Mouse (Mus musculus) lung, adult 2 months (tissue): ENCODE data around the gene Fam19a2. TPM values are rescaled to one million over a fixed set of nuclear protein-coding genes. Genes with fewer than 3 reads are reported as not detected.

Source experiments
- DNase-seq: peaks from one replicate; pipeline ENCODE4 v3.0.0; 2022
- H3K4me1 ChIP-seq: fragments of 200-500 bp; 2 replicates; pipeline ENCODE4 v1.6.1; 2011; ENCODE audit warnings: low read length; ENCODE audit not compliant: control insufficient read depth, insufficient read depth
- H3K4me3 ChIP-seq: fragments of 200-500 bp; replicated peaks from 2 replicates; pipeline ENCODE3; 2011; ENCODE audit warnings: low read depth, mild to moderate bottlenecking, control low read depth, low read length; ENCODE audit errors: extremely low read depth
- CTCF ChIP-seq: fragments of 200-500 bp; IDR thresholded peaks from 2 replicates; pipeline ENCODE4 v1.5.1; 2011; ENCODE audit warnings: mild to moderate bottlenecking, low read length, control low read depth; ENCODE audit not compliant: insufficient read depth
- POLR2A ChIP-seq: fragments of 200-500 bp; IDR thresholded peaks from 2 replicates; pipeline ENCODE4 v1.6.1; 2011; ENCODE audit warnings: low read depth, mild to moderate bottlenecking, control low read depth, low read length, borderline replicate concordance; ENCODE audit errors: extremely low read depth
- WGBS: fragments of 180-500 bp; shearing (Covaris S2); methylation state at CpG from one replicate; pipeline ENCODE4 v1.1.7; 2018; 5-methylcytosine and 5-hydroxymethylcytosine counted together
- polyA plus RNA-seq: library from polyadenylated mRNA; depleted of rRNA; stranded (reverse); fragments of >200 nt; gene quantifications from 2 replicates; pipeline ENCODE4 v1.2.3, GENCODE M21; 2012; rRNA removed

The Fam19a2 gene
- polyA plus RNA-seq = 0.07 TPM in 1 of 2 replicates, not detected in the other

DNA sequence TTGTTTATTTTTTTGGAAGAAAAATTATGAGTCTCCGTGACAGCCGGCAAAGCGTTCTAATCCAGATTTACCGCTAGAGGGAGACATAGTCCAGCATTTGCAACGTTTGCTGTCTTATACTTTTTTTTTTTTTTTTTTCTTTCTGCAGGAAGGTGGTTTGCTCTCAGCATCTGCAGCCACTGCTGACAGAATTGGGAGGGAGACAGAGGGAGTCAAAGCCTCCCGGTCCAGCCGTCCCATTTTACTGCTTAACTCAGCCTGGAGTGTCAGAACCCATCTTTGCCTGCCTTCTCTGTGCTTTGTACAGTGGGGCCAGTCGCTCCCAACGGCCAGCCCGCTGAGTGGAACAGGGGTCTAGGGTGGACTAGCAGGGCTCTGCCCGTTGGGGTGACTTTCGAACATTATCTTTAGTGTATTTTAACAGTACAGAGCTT is at the start of gene Fam19a2:
TSS of gene Fam19a2 (plus strand) at position 121 of the 434 bp plus-strand sequence.
- Histone ChIP-seq H3K4me1 (no peaks in the 10 kb centered on the region), H3K4me3 (no peak within 1 kb of the TSS)
- peak; percentile 18 for DNase-seq
- TF ChIP-seq CTCF (peak; percentile 36), POLR2A (no peak)
- 2% methylated on average over 12 of the region's 12 CpGs for WGBS

DNA sequence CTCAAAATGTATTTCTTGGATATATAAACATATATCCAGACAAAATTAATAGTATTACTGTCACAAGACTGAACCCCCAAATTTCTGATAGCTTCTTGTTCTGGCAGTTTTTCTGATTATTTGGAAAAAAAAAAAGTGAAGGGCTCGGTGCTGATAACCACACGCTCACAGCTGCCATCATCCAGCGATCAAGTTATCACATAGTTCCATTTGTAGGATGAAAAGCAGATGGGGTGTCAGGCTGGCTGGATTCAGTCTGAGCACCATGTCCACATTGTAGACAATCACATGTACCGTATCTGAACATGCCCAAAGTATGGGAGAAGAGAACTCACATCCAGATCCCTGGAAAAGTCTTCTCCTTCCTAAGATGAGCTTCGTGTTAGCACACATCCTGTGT is 41.0 kb upstream of the Fam19a2 start:
- no peak overlapping the region for H3K4me3 ChIP-seq
- DNase-seq = no peak
- TF ChIP-seq POLR2A (no peak), CTCF (no peak)
- WGBS = 78% methylated on average over 5 of the region's 5 CpGs
- H3K4me1 ChIP-seq = no peaks in the 10 kb centered on the region

DNA sequence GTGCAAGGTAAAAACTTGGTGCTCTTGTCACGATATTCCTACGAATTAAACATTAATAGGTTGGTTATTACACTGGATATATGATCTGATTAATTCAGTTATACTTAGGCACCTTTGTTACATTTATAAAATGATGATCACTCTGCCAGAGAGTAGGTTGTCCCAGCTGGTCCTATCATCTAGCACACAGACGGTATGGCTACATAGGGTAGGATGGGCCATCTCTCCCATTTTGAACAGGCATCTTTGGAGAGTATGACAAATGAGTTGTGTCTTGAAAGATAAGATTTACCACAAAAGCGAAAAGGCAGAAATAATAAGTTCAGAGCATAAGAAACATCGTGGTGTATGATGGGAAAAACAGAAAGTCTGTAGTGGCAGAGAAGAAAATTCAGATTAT is 34.4 kb upstream of the Fam19a2 start:
- no peak for DNase-seq
- TF ChIP-seq CTCF (no peak), POLR2A (no peak)
- WGBS = 89% methylated on average over 5 of the region's 5 CpGs
- no peaks in the 10 kb centered on the region for H3K4me1 ChIP-seq
- H3K4me3 ChIP-seq = no peak overlapping the region

DNA sequence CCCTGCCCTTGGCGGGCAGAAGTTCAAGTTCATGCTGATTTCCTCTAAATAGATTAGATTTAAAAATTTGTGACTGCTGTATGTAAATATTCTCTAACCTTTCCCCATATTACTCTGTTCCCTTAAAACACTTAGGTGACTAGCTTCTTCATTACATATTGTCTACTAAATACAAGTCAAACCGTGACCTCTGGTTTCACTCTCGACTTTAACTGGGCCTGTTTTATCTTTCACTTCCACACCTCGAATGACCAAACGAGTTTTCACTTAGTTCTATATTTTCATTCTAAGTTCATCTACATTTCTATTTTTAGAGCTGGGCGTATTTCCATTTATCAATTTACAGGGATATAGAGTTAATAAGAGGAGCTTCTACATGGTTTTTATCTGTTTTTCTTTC is 15.7 kb upstream of the Fam19a2 start:
- WGBS = 61% methylated on average over 6 of the region's 6 CpGs
- TF ChIP-seq POLR2A (no peak), CTCF (no peak)
- H3K4me3 ChIP-seq = no peak overlapping the region
- DNase-seq = no peak
- no peaks in the 10 kb centered on the region for H3K4me1 ChIP-seq

DNA sequence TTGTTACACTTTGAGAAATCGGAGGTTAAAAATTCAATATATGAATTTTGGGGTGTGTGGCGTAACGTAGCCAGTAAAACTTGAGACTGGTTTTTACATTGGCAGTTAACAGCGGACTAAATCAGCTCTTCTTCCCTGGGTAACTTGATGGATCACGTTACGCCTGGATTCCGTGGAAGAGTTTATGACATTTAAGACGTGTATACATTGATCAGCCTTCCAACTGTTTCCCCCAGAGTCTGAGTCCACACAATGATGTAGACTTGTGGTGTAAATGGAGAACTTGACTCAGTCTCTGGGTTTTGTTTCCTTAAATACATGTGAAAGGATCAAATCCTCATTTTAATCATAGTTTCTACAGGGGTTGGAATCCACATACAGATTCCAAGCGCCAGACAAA is 11.9 kb upstream of the Fam19a2 start:
- DNase-seq = no peak
- Histone ChIP-seq H3K4me1 (no peaks in the 10 kb centered on the region), H3K4me3 (no peak overlapping the region)
- TF ChIP-seq CTCF = no peak
- TF ChIP-seq POLR2A = no peak
- WGBS = 75% methylated on average over 9 of the region's 9 CpGs

DNA sequence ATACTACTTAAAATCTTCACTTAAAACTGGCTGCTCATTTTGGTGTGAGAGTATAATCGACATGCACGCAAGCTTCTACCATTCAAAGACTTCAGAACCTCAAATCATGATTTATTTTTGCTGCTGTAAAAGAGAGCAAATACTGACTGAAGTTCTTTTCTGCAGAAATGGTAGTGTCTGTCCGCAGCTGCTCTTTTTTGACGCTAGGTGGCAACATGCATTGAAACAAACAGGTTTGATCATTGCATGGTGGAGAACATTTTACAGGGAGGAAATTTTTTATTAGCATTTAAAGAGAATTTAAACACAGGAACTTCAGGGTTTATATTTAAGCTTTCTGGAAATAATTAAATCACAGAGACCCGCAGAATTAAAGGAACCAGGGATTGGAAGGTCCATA is 9.5 kb upstream of the Fam19a2 start:
- TF ChIP-seq POLR2A (no peak), CTCF (no peak)
- Histone ChIP-seq H3K4me1 (no peaks in the 10 kb centered on the region), H3K4me3 (no peak overlapping the region)
- 34% methylated on average over 5 of the region's 5 CpGs for WGBS
- no peak for DNase-seq

DNA sequence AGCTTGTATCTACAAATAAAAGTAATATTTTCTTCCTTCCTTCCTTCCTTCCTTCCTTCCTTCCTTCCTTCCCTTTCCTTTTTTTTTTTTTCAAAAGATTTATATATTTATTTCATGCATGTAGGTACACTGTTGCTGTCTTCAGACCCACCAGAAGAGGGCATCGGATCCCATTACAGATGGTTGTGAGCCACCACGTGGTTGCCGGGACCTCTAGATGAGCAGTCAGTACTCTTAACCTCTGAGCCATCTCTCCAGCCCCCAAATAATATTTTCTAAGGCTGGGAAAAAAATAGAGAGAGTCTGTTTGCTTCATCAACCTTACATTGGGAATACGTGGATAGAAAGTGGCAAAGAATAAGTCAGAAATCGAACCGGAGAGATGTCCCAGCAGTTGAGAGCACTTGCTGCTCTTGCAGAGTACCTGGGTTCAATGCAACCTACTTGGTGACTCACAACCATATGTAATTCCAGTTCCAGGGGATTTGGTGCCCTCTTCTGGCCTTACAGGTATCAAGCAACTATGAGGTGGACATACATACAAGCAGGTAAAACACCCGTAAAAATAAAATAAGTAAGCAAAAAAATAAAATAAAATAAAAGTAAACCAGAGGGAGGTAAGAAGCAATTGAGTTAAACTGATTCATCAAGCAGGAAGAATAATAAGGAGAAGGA is 8.0 kb upstream of the Fam19a2 start:
- TF ChIP-seq CTCF (no peak), POLR2A (no peak)

DNA sequence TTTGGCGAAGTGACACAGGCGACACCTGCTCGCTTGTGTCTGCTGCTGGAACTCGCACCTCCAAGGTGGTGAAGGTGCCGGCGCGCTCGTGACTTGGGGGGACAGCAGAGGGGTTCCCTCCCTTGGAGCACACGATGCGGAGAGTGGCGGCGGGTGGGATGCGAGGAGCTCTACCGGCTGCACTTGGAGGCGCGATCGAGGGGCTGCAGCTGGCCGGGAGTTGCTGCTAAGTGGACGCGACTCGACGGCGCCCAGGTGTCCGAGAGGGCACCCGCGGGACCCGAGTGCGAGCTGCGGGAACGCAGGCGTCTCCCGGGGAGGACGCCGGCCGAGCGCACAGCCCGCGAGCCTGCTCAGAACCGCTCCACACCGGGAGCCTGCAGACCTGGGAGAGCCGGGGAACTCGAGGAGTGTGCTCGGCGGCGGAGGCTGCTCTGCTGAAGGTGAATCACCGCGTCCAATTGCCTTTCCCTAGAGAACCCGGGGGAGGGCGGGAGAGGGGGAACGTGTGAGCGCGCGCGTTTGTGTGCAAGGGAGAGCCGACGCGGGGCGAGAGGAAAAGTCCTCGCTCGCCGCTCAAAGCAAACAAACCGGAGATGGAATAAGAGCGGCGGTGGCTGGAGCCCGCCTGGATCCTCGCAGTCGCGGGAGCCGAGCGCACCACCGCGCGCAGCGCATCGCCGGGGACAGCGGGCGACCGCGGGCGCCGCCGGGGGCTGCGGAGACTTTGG is 830 bp downstream of the Fam19a2 start:
- 1% methylated on average over 84 of the region's 84 CpGs for WGBS
- TF ChIP-seq POLR2A (no peak), CTCF (no peak)
- Histone ChIP-seq H3K4me3 (no peak overlapping the region), H3K4me1 (no peaks in the 10 kb centered on the region)
- peak; percentile 12 for DNase-seq

More for the DNA sequence above, 8.0 kb upstream of the Fam19a2 start:
- no peak for DNase-seq
- no peak overlapping the region for H3K4me3 ChIP-seq
- WGBS = 73% methylated on average over 7 of the region's 7 CpGs
- H3K4me1 ChIP-seq = no peaks in the 10 kb centered on the region

DNA sequence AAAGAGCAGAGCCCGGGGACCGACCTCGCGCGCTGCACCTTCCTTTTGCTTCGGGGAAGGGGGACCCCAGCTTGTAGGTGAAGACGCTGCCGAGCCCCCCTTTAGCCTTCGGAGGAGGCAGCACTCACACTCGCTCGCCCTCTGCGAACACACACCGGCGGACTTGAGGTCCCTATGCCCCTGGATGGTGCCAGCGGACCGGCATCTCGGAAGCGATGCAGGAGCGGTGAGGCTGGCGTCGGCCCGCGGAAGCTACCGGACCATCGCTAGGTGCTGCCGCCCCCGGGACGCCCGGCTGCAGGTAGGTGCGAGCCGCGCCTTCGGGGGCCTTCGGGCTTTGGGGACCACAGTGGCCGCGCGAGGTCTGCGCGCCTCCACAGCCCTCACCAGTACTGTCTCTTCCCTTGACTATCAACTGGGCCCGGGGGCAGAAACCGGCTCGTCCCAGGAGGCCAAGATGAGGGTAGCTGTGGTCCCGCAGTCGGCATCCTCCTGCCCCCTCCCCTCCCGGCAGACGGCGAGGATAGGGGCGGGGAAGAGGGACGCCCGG is 1.5 kb downstream of the Fam19a2 start:
- Histone ChIP-seq H3K4me3 (no peak overlapping the region), H3K4me1 (no peaks in the 10 kb centered on the region)
- WGBS = under 1% methylated on average over 49 of the region's 50 CpGs
- no peak for DNase-seq
- no peak for TF ChIP-seq POLR2A
- TF ChIP-seq CTCF = no peak
